Mouse (Mus musculus) central nervous system, embryonic 11.5 days (tissue): Measurements from ENCODE around the gene Npnt. TPM values are rescaled to one million over a fixed set of nuclear protein-coding genes. Genes with fewer than 3 reads are reported as not detected.

Experiments used
- polyA plus RNA-seq: library from polyadenylated mRNA; depleted of rRNA; stranded (reverse); fragments of >200 nt; gene quantifications from 2 replicates; pipeline ENCODE4 v1.2.3, GENCODE M21; 2012; rRNA removed

Npnt gene
- polyA plus RNA-seq, result 7.7 and 13.1 TPM in 2 replicates

DNA sequence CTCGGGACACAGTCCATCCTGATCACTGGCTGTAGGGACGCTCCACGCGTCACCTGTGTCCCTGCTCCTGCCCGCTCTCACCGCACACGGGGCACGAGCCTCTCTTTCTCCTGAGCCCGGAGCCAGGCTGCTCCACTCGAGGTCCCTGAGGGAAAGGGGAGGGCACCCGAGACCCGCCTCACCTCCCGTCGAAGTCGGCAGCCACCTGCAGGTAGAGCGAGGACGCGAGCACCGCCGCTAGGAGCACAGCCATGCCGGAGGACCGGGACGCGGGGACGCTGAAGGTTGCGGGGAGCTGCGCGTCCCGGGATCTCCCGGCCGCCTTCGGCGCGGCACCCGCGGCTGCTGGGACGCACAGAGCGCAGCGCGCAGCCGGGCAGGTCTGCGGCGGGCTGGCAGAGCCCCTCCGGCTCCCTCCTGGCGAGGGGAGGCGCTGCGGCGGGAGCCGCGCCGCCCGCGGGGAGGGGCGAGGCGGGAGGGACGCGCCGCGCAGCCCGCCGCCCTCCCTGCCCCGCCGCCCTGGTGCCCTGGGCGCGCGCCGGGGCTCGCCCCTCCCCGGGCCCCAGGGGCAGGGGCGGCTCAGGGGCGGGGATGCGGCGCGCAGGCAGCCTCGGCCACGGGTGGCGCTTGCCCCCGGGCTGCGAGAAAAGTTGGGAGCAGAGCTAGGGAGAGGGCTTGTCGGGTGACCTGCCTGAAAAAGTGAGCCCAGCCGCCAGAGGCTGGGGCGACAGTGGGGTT lies at the start of gene Npnt:
Gene Npnt (minus strand): TSS at position 501 of the 738 bp plus-strand sequence.

Other genes with a start within 250 kb of the Npnt start
- 20.2 and 29.4 TPM in 2 replicates for gene Ints12, start 141.5 kb upstream of the Npnt start, polyA plus RNA-seq
- gene Gstcd, start 141.7 kb upstream of the Npnt start, polyA plus RNA-seq, result 19.3 TPM in 2 replicates